Mouse (Mus musculus): Measurements from ENCODE around the gene Golga5. TPM values are rescaled to one million over a fixed set of nuclear protein-coding genes. Genes with fewer than 3 reads are reported as not detected.
A peak's percentile ranks its signal among the peaks of the same experiment; 100 is the strongest.

Golga5 gene
- total and polyA plus RNA-seq, 2 experiments from 2014 or later: 17.4 to 24.0 TPM

- DNase-seq (ENCODE audit: low spot score) (no peak), ATAC-seq (ENCODE audit: insufficient read depth, low read depth) (no peak)
- Histone ChIP-seq H3K4me2 (ENCODE audit: low read depth, low read length) (no peak overlapping the region), H3K9ac (replicated peaks; ENCODE audit: low read depth, low read length) (no peak overlapping the region), H3K36me3 (replicated peaks; ENCODE audit: control insufficient read depth, insufficient read depth, low read length) (peaks cover 3% of the 10 kb centered on the region; the same call in 1 of the 2 replicates), H3K4me1 (ENCODE audit: control insufficient read depth, insufficient read depth) (peaks cover 34% of the 10 kb centered on the region), H3K27ac (ENCODE audit: low read depth) (0 out of 2 replicates have a peak overlapping the region, but pooled peaks have one; percentile 40), H3K9me3 (replicated peaks; ENCODE audit: control insufficient read depth, low read length) (no peaks in the 10 kb centered on the region), H3K4me3 (ENCODE audit: low read depth, low read length) (no peak overlapping the region), H3K27me3 (ENCODE audit: control insufficient read depth, insufficient read depth, low read length) (no peaks in the 10 kb centered on the region)
- no peak for TF ChIP-seq EP300 (IDR thresholded peaks at IDR 0.05; ENCODE audit: low read depth)
- no peak for TF ChIP-seq CTCF (IDR thresholded peaks at IDR 0.05; ENCODE audit: low read depth)
- 49% methylated on average over 8 of the region's 8 CpGs for WGBS
These were observed 45.3 kb upstream of the Golga5 start for GRCm38 (mm10) chr12:102423625-102424024.

GRCm38 (mm10) chr12:102424456-102424855 lies 44.5 kb upstream of the Golga5 start:
- Histone ChIP-seq H3K36me3 (replicated peaks; ENCODE audit: control insufficient read depth, insufficient read depth, low read length) (peaks cover 3% of the 10 kb centered on the region; the same call in 1 of the 2 replicates), H3K4me1 (ENCODE audit: control insufficient read depth, insufficient read depth) (peaks cover 32% of the 10 kb centered on the region), H3K9me3 (replicated peaks; ENCODE audit: control insufficient read depth, low read length) (no peaks in the 10 kb centered on the region), H3K9ac (replicated peaks; ENCODE audit: low read depth, low read length) (no peak overlapping the region), H3K27ac (ENCODE audit: low read depth) (no peak overlapping the region), H3K4me3 (ENCODE audit: low read depth, low read length) (no peak overlapping the region), H3K27me3 (ENCODE audit: control insufficient read depth, insufficient read depth, low read length) (no peaks in the 10 kb centered on the region), H3K4me2 (ENCODE audit: low read depth, low read length) (no peak overlapping the region)
- no peak for DNase-seq (ENCODE audit: low spot score)
- TF ChIP-seq EP300 (IDR thresholded peaks at IDR 0.05; ENCODE audit: low read depth) (no peak), CTCF (IDR thresholded peaks at IDR 0.05; ENCODE audit: low read depth) (no peak)
- WGBS: 17% methylated on average over 2 of the region's 2 CpGs
- ATAC-seq (ENCODE audit: insufficient read depth, low read depth): no peak

- H3K27me3 ChIP-seq (ENCODE audit: control insufficient read depth, insufficient read depth, low read length): no peaks in the 10 kb centered on the region
- no peak overlapping the region for H3K27ac ChIP-seq (ENCODE audit: low read depth)
- H3K4me3 ChIP-seq (ENCODE audit: low read depth, low read length): no peak overlapping the region
- H3K36me3 ChIP-seq (replicated peaks; ENCODE audit: control insufficient read depth, insufficient read depth, low read length): peaks cover 3% of the 10 kb centered on the region; the same call in 1 of the 2 replicates
- ATAC-seq (ENCODE audit: insufficient read depth, low read depth) (no peak), DNase-seq (ENCODE audit: low spot score) (no peak)
- H3K9me3 ChIP-seq (replicated peaks; ENCODE audit: control insufficient read depth, low read length): no peaks in the 10 kb centered on the region
- no peak overlapping the region for H3K9ac ChIP-seq (replicated peaks; ENCODE audit: low read depth, low read length)
- no peak overlapping the region for H3K4me2 ChIP-seq (ENCODE audit: low read depth, low read length)
- WGBS: 60% methylated on average over 4 of the region's 4 CpGs
- TF ChIP-seq EP300 (IDR thresholded peaks at IDR 0.05; ENCODE audit: low read depth) (no peak), CTCF (IDR thresholded peaks at IDR 0.05; ENCODE audit: low read depth) (no peak)
- peaks cover 26% of the 10 kb centered on the region for H3K4me1 ChIP-seq (ENCODE audit: control insufficient read depth, insufficient read depth)
These were observed 43.8 kb upstream of the Golga5 start for GRCm38 (mm10) chr12:102425048-102425578.

GRCm38 (mm10) chr12:102426285-102426684 lies 42.6 kb upstream of the Golga5 start:
- WGBS: 67% methylated on average over 7 of the region's 7 CpGs
- H3K9me3 ChIP-seq (replicated peaks; ENCODE audit: control insufficient read depth, low read length): no peaks in the 10 kb centered on the region
- H3K4me3 ChIP-seq (ENCODE audit: low read depth, low read length): no peak overlapping the region
- no peak overlapping the region for H3K9ac ChIP-seq (replicated peaks; ENCODE audit: low read depth, low read length)
- DNase-seq (ENCODE audit: low spot score): no peak
- H3K27me3 ChIP-seq (ENCODE audit: control insufficient read depth, insufficient read depth, low read length): no peaks in the 10 kb centered on the region
- H3K27ac ChIP-seq (ENCODE audit: low read depth): no peak overlapping the region
- H3K36me3 ChIP-seq (replicated peaks; ENCODE audit: control insufficient read depth, insufficient read depth, low read length): peaks cover 3% of the 10 kb centered on the region; the same call in 1 of the 2 replicates
- peak; percentile 28; the same call in 1 of the 2 replicates for ATAC-seq (ENCODE audit: insufficient read depth, low read depth)
- H3K4me1 ChIP-seq (ENCODE audit: control insufficient read depth, insufficient read depth): peaks cover 18% of the 10 kb centered on the region
- TF ChIP-seq EP300 (IDR thresholded peaks at IDR 0.05; ENCODE audit: low read depth) (no peak), CTCF (IDR thresholded peaks at IDR 0.05; ENCODE audit: low read depth) (no peak)
- H3K4me2 ChIP-seq (ENCODE audit: low read depth, low read length): no peak overlapping the region

GRCm38 (mm10) chr12:102429656-102430055 lies 39.3 kb upstream of the Golga5 start:
- no peak for ATAC-seq (ENCODE audit: insufficient read depth, low read depth)
- Histone ChIP-seq H3K4me1 (ENCODE audit: control insufficient read depth, insufficient read depth) (peaks cover 6% of the 10 kb centered on the region), H3K9ac (replicated peaks; ENCODE audit: low read depth, low read length) (no peak overlapping the region), H3K4me3 (ENCODE audit: low read depth, low read length) (no peak overlapping the region), H3K9me3 (replicated peaks; ENCODE audit: control insufficient read depth, low read length) (no peaks in the 10 kb centered on the region), H3K36me3 (replicated peaks; ENCODE audit: control insufficient read depth, insufficient read depth, low read length) (peaks cover 3% of the 10 kb centered on the region; the same call in 1 of the 2 replicates), H3K27ac (ENCODE audit: low read depth) (no peak overlapping the region), H3K4me2 (ENCODE audit: low read depth, low read length) (no peak overlapping the region), H3K27me3 (ENCODE audit: control insufficient read depth, insufficient read depth, low read length) (no peaks in the 10 kb centered on the region)
- DNase-seq (ENCODE audit: low spot score): no peak
- TF ChIP-seq CTCF (IDR thresholded peaks at IDR 0.05; ENCODE audit: low read depth) (no peak), EP300 (IDR thresholded peaks at IDR 0.05; ENCODE audit: low read depth) (no peak)
- WGBS: 93% methylated on average over 5 of the region's 5 CpGs

GRCm38 (mm10) chr12:102430228-102430627 lies 38.7 kb upstream of the Golga5 start:
- ATAC-seq (ENCODE audit: insufficient read depth, low read depth): no peak
- H3K4me1 ChIP-seq (ENCODE audit: control insufficient read depth, insufficient read depth): 0 out of 2 replicates have a peak, but pooled peaks cover under 1% of the 10 kb centered on the region

More at GRCm38 (mm10) chr12:102430228-102430627, 38.7 kb upstream of the Golga5 start:
- TF ChIP-seq CTCF (IDR thresholded peaks at IDR 0.05; ENCODE audit: low read depth) (no peak), EP300 (IDR thresholded peaks at IDR 0.05; ENCODE audit: low read depth) (no peak)
- H3K4me3 ChIP-seq (ENCODE audit: low read depth, low read length): no peak overlapping the region
- H3K4me2 ChIP-seq (ENCODE audit: low read depth, low read length): no peak overlapping the region
- no peak for DNase-seq (ENCODE audit: low spot score)
- no peak overlapping the region for H3K27ac ChIP-seq (ENCODE audit: low read depth)
- peaks cover 3% of the 10 kb centered on the region; the same call in 1 of the 2 replicates for H3K36me3 ChIP-seq (replicated peaks; ENCODE audit: control insufficient read depth, insufficient read depth, low read length)
- H3K9ac ChIP-seq (replicated peaks; ENCODE audit: low read depth, low read length): no peak overlapping the region
- 79% methylated on average over 4 of the region's 4 CpGs for WGBS
- no peaks in the 10 kb centered on the region for H3K9me3 ChIP-seq (replicated peaks; ENCODE audit: control insufficient read depth, low read length)
- H3K27me3 ChIP-seq (ENCODE audit: control insufficient read depth, insufficient read depth, low read length): no peaks in the 10 kb centered on the region

Data from heart, postnatal 0 days (tissue).